Mouse (Mus musculus) left cerebral cortex, adult 9 months (tissue): ENCODE results near the gene Spdl1.

ENCODE experiments used
- DNase-seq, 2 experiments: peaks; one replicate each; pipeline ENCODE4 v3.0.0; 2022; ENCODE audit warnings: low spot score in 2 of 2

Spdl1 gene

DNA sequence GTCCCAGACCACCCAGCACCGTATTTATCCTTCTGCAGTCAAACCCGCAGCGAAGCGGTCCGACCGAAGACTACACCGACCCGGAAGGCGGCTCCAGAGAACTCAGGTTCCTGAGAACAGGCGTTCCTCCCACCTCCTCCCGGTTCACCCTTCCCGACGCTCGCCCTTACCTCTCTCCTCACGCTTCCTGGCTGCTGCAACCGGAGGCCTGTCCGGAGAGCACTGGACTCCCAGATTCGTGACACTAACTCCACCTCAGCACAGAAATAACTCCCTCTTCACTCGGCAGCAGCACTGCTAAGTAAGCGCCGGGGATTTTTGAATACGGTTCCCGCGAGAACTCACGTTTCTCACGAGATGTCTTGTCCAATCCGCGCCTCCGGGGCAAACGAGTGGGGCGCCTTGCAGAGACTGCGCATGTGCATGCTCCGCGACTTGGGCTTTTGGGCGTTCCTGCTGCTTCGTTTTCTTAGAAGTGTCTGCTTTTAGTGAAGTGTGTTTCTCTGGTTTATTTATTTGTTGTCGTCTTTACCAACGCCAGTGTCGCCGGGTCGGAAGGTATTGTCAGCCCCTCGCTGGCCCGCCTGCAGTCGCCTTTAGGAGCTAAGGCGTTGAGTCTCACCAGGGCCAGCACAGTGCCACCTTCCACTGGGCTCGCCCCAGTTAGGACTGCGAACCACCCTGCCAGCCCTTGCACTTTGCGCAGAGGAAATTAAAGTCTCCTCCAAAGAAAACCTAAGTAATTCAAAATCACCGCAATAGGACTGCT is at the start of gene Spdl1:
TSS of gene Spdl1 (minus strand) at position 324 of the 769 bp plus-strand sequence.
- DNase-seq, result peak; percentile 74 to 96

- peak in 1 of 2 experiments; percentile 38 for DNase-seq
These were observed 48.1 kb upstream of the Spdl1 start for GRCm38 (mm10) chr11:34881528-34881927.

DNA sequence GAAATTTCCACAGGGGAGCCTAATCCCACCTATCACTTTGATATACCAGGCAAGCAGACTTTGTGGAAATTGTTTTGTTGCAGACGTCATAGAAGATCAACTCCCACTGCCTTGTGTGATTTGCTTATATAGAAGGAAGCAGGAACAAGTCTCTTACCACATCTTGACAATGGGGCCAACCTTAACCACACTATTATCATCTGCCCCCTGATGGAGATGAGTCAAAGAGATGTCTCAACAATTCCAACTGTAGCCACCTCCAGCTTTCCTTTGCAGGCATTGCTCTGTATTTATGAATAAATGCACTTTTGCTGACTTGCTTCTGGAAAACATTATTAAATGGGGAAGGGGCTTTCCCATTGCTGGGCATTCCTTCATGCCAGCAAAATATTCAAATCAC is 46.2 kb upstream of the Spdl1 start:
- DNase-seq, result no peak

DNA sequence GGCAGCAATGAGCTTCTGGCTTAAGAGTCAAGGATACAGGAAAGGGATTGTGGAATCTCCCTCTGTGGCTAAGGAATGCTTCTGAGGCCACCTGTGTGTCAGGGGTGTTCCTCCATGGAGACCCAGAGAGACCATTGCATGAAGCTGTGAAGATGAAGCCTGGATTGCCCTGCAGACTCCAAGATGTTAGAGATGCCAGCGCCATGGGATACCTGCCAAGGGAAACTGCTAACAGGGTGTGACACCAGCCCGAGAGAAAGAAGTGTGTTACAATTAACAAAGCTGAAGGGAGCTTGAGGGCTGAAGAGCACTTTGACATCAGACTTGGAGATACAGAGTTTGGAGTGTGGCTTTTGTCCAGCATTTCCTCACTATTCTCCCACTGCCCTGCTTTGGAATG is 40.4 kb upstream of the Spdl1 start:
- no peak for DNase-seq

DNA sequence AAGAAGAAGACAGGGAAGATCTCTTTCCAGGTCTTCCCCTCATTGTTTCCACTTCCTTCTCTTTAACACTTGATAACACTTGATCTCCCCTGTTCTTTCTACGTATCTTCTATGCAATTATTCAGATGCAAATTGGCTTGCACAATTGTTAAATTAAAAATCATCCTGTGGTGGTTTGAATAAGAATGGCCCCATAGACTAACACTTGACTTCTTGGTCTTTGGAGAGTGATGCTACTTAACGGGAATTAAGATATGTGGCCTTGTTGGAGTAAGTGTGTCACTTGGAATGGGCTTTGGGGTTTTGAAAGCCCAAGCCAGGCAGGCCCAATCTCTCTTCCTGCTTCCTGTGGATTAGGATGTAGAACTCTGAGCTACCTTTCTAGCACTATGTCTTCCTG is 39.0 kb upstream of the Spdl1 start:
- no peak for DNase-seq

- no peak for DNase-seq
These were observed 38.5 kb upstream of the Spdl1 start for GRCm38 (mm10) chr11:34871991-34872390.

- no peak for DNase-seq
These were observed 38.0 kb upstream of the Spdl1 start for GRCm38 (mm10) chr11:34871456-34871855.

- DNase-seq, result no peak
These were observed 35.2 kb upstream of the Spdl1 start for GRCm38 (mm10) chr11:34868626-34869025.

- no peak for DNase-seq
These were observed 32.4 kb upstream of the Spdl1 start for GRCm38 (mm10) chr11:34865741-34866270.

GRCm38 (mm10) chr11:34865181-34865580 is 31.7 kb upstream of the Spdl1 start:
- DNase-seq, result peak; percentile 70 to 76

GRCm38 (mm10) chr11:34856652-34857051 is 23.2 kb upstream of the Spdl1 start:
- no peak for DNase-seq

DNA sequence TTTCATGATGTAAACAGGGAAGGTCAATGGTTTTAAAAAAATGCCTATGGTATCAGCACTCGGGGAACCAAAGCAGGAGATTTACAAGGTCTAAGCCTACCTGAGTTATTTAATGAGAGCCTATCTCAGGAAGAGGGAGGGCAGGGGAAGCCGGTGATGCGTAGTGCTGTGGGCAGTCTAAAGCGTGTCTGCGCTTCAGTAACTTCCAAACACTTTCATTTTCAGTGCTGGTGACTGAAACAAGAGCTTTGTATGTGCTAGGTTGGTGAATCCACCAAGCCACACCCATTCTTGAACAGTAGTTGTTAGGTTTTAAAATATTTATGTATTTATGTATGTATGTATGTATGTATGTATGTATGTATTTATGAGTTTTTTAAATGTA is 12.8 kb upstream of the Spdl1 start:
- DNase-seq, result no peak

DNA sequence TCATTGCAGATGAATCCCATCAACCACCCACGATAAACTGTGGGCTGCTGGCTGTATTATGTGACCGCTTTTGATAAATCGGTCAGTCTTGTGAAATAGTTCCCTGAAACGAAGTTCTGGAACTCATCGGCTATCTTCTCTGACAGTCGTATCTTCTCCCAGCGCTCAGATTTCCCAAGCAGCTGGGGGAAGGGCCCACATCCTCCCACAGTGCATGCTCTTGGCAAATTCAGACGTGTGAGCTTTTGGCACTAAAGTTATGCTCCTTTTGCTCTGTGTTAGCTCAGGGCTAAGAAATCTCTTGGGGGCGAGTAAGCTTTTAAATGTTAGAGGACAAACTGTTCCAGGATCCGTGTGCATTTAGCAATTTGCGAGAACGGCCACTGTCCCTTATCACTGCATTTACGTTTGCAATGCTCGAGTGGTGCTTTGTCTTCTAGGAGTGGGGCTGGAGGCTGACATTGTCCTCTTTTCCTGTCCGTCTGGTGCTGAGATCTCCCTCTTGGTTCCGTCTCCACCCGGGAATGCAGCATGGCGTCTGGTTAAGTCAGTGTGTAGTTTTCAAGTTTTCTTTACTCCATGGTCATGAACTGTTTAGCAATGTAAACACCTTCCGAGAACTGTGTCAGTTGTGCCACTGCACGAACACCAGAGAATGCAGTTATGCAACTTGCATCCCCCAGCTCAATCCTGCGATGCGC is 12.3 kb upstream of the Spdl1 start:
- DNase-seq, result no peak

- DNase-seq, result peak in 1 of 2 experiments; percentile 27
These were observed 10.1 kb upstream of the Spdl1 start for GRCm38 (mm10) chr11:34843517-34843916.

DNA sequence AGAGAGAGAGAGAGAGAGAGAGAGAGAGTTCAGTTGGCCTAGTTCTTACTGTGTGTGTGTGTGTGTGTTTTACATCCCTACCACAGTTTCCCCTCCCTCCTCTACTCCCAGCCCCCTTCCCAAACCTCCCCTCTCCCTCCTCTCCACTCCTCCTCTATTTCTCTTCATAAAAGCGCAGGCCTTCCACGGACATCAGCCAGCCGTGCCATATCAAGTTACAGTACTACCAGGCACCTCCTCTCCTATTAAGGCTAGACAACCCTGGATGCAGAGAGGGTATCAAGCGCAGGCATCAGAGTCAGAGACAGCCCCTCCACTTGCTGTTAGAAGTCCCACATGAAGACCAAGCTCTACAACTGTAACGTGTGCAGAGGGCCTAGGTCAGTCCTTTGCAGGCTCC is 6.8 kb upstream of the Spdl1 start:
- DNase-seq, result no peak

- DNase-seq, result no peak
These were observed 5.6 kb upstream of the Spdl1 start for GRCm38 (mm10) chr11:34839051-34839450.

- no peak for DNase-seq
These were observed 2.8 kb upstream of the Spdl1 start for GRCm38 (mm10) chr11:34836272-34836671.

DNA sequence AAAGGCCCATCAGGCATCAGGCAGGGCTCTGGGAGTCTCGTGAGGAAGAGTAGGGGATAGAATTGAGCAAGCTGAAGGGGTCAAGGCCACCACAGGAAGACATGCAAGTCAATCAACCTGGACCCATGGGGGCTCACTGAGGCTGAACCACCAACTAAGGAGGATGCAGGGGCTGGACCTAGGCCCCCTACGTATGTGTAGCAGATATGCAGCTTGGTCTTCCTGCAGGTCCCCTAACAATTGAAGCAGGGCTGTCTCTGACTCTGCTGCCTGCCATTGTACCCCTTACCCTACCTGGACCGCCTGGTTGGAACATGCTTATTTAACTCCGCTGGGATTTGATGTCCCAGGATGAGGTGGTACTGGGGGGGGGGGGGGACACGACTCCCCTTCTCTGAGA is 763 bp downstream of the Spdl1 start:
- no peak for DNase-seq

GRCm38 (mm10) chr11:34827803-34828202 is 5.6 kb downstream of the Spdl1 start:
- no peak for DNase-seq

DNA sequence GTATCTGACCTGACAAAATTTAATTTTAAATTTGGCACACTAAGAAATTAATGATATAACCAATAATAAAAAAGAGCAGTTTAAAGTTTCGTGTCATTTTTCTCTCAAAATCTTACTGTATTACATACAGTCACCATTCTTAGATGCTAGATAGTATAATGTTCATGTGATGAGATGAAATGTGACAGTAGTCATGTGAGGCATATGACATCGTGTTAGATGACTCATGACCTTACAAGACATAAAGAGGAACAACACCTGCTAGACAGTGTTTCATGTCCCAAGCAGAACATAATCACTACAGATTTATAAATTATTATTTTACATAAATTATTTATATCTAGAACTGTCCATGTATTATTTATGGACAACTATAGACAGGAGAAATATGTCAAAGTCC is 6.5 kb downstream of the Spdl1 start:
- DNase-seq, result no peak

- no peak for DNase-seq
These were observed 8.7 kb downstream of the Spdl1 start for GRCm38 (mm10) chr11:34824791-34825190.

- peak in 1 of 2 experiments; percentile 5 for DNase-seq
These were observed 18.7 kb downstream of the Spdl1 start for GRCm38 (mm10) chr11:34814767-34815166.

DNA sequence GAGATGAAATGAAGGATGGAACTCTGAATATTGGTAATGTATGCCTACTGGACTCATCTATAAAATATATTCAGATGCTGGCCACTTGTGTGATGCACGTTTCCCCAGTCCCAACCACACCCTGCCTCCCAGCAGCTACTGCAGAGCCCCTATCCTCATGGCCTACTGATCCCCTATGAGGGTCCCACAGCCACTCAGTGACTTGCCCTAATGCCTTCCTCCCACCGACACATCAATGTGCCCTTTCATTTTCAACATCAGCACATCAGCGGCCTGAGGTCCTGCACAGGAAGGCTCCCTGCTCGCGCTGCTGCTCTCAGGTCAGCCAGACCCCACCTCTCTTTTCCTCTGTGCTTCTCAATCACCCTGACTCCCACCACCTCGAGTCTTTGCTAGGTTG is 19.1 kb downstream of the Spdl1 start:
- no peak for DNase-seq
